Mouse (Mus musculus): Measurements from ENCODE around the gene Olfr324.

Gene Olfr324

DNA sequence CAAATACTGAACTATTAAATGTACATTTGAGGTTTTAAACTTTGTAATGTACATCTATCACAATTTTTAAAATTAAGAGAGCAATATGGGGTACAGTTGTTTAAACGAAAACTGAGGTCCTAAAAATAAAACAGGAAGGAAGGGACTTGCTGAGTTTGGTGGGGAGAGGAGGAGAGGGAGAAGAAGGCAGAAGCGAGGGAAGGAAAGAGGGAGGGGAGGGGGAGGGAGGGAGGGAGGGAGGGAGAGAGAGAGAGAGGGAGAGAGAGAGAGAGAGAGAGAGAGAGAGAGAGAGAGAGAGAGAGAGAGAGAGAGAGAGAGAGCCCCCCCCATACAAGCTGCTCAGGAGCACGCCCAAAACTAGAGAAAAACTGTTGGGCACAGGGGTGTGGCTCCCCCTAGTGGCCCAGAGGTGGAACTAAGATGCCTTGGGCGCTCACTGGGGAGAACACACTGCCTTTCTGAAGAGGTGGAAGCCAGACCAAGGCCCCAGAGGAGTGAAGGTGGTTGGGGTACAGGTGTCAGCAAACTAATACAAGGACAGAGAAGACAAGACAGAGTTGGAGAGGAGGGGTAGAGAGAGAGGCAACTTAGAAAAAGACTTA, 41.6 kb downstream of the Olfr324 start:
- DNase-seq = peak; percentile 59 to 68

DNA sequence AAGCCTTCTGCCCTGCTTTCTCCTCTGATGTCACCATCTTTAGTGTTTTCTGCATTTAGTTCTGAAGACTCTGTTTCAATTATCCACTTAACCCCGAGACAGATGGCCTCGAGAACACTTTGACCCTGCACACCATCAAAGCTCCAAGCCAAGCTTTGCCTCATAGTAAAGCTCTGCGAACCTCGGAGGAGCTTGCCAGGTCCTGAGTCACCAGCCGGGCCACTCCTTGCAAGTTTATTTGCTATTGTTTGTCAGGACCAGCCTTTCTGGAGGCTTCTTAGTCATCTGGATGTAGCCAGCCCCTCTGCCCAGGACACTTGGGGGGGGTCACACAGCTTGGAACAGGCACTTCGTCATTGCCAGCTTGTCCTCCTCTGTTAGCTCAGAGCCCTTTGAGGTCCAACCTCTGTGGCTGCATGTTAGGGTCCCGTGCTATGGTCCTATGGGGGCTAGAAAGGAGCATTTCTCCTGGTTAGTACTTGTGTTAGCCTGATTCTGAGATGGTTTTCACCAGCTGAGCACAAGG, 43.3 kb downstream of the Olfr324 start:
- DNase-seq = no peak

DNA sequence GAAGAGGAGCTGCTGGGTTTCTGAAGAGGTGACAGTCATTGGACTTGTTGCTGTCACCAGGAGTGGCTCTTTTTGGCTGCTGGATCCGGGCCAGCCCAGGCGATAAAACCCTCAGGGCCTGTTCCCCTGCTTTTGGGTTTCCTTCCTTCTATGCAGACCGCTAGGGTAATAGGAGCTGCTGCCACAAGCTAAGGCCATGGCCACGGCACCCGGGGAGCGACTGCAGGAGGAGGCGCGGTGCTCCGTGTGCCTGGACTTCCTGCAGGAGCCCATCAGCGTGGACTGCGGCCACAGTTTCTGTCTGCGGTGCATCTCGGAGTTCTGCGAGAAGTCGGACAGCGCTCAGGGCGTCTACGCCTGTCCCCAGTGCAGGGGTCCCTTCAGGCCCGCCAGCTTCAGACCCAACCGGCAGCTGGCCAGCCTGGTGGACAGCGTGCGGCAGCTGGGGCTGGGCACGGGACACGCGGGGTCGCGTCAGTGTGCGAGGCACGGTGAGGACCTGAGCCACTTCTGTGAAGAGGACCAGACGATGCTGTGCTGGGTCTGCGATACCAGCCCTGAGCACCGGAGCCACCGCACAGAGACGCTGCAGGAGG, 45.5 kb downstream of the Olfr324 start, which contains the start of gene Trim58:
Gene Trim58 (plus strand): TSS at position 194 of the 596 bp plus-strand sequence.
- DNase-seq = peak; percentile 39 to 54

DNA sequence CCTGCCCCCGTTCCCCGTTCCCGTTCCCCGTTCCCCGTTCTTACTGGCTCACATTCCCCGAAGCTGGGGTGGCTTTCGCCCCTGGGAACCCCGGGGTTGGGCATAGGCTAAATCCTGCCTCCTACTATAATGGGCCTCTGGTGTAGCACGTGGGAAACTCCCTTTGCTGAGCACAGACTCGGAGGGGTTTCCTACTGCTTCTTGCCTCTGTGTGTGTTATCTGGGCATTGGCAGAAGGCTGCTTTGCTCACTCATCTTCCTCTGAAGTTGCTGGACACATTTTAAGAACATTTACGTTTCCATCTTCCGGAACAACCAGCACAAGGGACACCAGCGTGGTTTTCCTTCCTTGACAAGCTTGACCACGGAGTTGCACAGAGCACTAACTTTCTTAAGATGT, 46.1 kb downstream of the Olfr324 start:
- no peak for DNase-seq

DNA sequence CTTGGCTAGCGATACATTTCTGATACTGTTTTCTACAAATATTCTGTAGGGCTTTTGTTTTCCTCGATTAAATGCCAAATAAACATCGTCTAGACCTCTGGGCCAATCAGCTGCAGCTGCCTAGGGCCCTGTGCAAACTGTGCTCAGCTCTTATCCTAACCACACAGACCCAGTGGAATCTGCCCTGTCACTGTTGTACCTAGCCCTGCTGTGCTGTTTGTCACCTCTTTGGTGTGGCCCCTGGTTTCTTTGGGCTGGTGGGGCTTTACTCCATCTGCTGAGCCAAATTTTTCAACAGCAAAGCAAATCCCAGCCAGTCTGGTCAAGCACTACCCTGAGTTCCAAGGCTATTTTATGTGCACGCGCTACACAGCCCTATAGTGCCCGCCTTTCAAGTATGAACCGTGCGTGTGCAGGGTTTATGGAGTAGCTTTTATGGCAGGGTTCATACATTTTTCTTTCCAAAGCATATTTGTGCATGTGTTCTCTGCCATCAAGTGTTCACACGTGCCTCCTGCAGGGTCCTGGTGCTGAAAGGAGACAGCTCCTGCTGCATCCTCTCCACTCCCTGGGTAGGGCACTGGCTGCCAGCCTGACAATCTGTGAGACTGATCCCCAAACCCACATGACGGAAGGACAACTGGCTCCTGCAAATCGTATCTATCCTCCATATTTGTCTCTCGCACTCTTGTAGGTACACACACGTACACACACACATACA, 46.9 kb downstream of the Olfr324 start:
- no peak for DNase-seq

DNA sequence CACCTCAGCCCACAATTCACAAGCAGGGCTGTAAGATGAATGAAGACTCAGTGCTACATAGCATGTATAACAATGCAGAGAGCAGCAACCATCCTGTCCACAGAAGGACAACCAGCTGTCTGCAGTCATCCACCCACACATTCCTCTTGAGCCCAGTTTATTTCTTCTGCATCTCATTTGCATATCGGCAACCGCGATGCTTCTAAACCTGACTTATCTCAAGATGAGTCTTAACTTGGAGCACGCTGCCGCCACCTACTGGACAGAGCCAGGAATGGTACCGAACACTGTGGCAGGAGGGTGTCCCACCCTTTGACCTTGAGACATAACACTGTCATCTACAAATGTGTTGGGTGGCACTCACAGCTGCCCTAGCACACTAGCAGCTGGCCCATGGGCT, 48.4 kb downstream of the Olfr324 start:
- peak; percentile 32 to 36 for DNase-seq

All from kidney, postnatal 4 days (tissue).